Mouse (Mus musculus) hindbrain, postnatal 0 days (tissue): ENCODE data around the gene Sept9. TPM values are rescaled to one million over a fixed set of nuclear protein-coding genes. Genes with fewer than 3 reads are reported as not detected.

ENCODE experiments used
- ATAC-seq: fragments of 200-750 bp; cut with Nextera tagmentation; 2 replicates; pipeline ENCODE4 v1.8.0; 2017; ENCODE audit warnings: mild to moderate bottlenecking, moderate TSS enrichment, moderate library complexity
- DNase-seq: peaks from one replicate; pipeline ENCODE4 v3.0.0-alpha.2; 2015; ENCODE audit warnings: low spot score
- H3K27ac ChIP-seq: fragments of 300-500 bp; sonication (generic); 2 replicates; pipeline ENCODE4 v1.5.1; 2014; ENCODE audit warnings: mild to moderate bottlenecking
- H3K27me3 ChIP-seq: fragments of 300-500 bp; sonication (generic); 2 replicates; pipeline ENCODE4 v1.6.1; 2014; ENCODE audit warnings: low read length, mixed read lengths; ENCODE audit not compliant: insufficient read depth
- H3K36me3 ChIP-seq: fragments of 300-500 bp; sonication (generic); 2 replicates; pipeline ENCODE4 v1.6.1; 2014; ENCODE audit warnings: low read length, mixed read lengths; ENCODE audit not compliant: insufficient read depth
- H3K4me1 ChIP-seq: fragments of 300-500 bp; sonication (generic); 2 replicates; pipeline ENCODE4 v1.6.1; 2014; ENCODE audit warnings: antibody characterized with exemption, low read length, mixed read lengths; ENCODE audit not compliant: insufficient read depth
- H3K4me2 ChIP-seq: fragments of 300-500 bp; sonication (generic); 2 replicates; pipeline ENCODE4 v1.6.1; 2014; ENCODE audit warnings: low read depth, mild to moderate bottlenecking, low read length, moderate library complexity, mixed read lengths
- H3K4me3 ChIP-seq: fragments of 300-500 bp; sonication (generic); 2 replicates; pipeline ENCODE4 v1.5.1; 2014; ENCODE audit warnings: low read length
- H3K9ac ChIP-seq: fragments of 300-500 bp; sonication (generic); replicated peaks from 2 replicates; pipeline ENCODE4 v1.6.1; 2014; ENCODE audit warnings: mild to moderate bottlenecking, low read length, moderate library complexity, mixed read lengths
- H3K9me3 ChIP-seq: fragments of 300-500 bp; sonication (generic); 2 replicates; pipeline ENCODE4 v1.6.1; 2016; ENCODE audit warnings: low read length, mixed read lengths
- CTCF ChIP-seq: IDR thresholded peaks from 2 replicates; pipeline ENCODE4 v1.5.1; 2016; ENCODE audit warnings: antibody characterized with exemption, control low read depth, low read depth
- WGBS: fragments of 180-500 bp; shearing (Covaris S2); extraction: QIAGEN DNeasy Blood & Tissue Kit; methylation state at CpG from one replicate; pipeline ENCODE4 v1.1.7; 2014; 5-methylcytosine and 5-hydroxymethylcytosine counted together
- polyA plus RNA-seq: library from polyadenylated mRNA; unstranded; fragments of >200 nt; fragmentation: Nextera tagmentation; extraction: Ambion mirVana; gene quantifications from 2 replicates; pipeline ENCODE4 v1.2.1, GENCODE M21; 2015
- total RNA-seq: library from RNA; depleted of rRNA; stranded (reverse); fragments of >200 nt; gene quantifications from 2 replicates; pipeline ENCODE4 v1.2.3, GENCODE M21; 2014

Gene Sept9
- total and polyA plus RNA-seq, 2 experiments from 2014 or later: 88.8 to 112 TPM

DNA sequence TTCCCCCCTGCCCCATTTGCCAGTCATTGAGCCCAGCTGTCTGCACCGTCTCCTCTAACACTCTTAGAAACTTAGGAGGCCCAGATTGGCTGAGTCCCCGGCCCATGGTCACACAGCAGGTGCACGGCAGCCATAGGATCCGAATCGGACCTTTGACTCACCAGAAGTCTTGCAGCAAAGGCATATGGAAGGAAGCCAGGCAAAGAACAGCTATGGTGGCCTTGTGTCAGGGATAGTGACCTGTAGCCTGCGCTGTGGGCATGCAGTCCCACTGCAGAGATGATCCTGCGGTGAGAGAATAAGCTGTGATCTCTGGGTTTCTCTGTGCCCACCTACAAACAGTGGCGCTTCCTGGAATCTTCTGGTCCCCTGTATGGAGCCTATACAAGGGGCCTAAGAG, 115.1 kb downstream of the Sept9 start:
- no peak overlapping the region for H3K9ac ChIP-seq
- H3K4me3 ChIP-seq: no peak overlapping the region
- 83% methylated on average over 8 of the region's 8 CpGs for WGBS
- no peaks in the 10 kb centered on the region for H3K36me3 ChIP-seq
- ATAC-seq (no peak), DNase-seq (no peak)
- H3K4me2 ChIP-seq: no peak overlapping the region
- H3K27ac ChIP-seq: 0 out of 2 replicates have a peak overlapping the region, but pooled peaks have one; percentile 22
- no peaks in the 10 kb centered on the region for H3K27me3 ChIP-seq
- TF ChIP-seq CTCF: no peak
- no peaks in the 10 kb centered on the region for H3K9me3 ChIP-seq
- peaks cover 48% of the 10 kb centered on the region for H3K4me1 ChIP-seq

DNA sequence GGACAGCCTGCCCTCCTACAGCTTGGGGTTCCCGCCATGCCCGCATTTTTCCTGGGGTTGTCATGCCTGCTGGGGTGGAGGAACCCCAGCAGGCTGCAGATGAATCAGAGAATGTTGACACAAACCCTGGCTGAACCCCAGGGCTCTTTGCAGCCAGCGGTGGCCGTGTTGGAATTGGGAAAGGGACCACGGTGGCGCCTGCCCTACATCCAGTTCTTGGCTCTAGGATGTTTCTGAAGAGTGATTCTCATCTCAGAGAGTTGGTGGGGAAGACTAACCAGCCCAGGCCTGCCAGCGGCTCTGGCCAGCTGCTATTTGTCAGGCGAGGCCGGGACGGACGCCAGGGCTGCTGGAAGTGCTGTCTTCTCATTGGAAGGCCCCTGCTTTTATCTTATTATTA, 115.8 kb downstream of the Sept9 start:
- ATAC-seq (0 out of 2 replicates have a peak, but pooled peaks have one; percentile 11), DNase-seq (peak; percentile 54)
- H3K9ac ChIP-seq: no peak overlapping the region
- no peaks in the 10 kb centered on the region for H3K36me3 ChIP-seq
- TF ChIP-seq CTCF: no peak
- 0 out of 2 replicates have a peak overlapping the region, but pooled peaks have one; percentile 22 for H3K27ac ChIP-seq
- no peaks in the 10 kb centered on the region for H3K27me3 ChIP-seq
- WGBS: 56% methylated on average over 11 of the region's 11 CpGs
- H3K4me3 ChIP-seq: no peak overlapping the region
- peaks cover 48% of the 10 kb centered on the region for H3K4me1 ChIP-seq
- no peak overlapping the region for H3K4me2 ChIP-seq
- no peaks in the 10 kb centered on the region for H3K9me3 ChIP-seq

DNA sequence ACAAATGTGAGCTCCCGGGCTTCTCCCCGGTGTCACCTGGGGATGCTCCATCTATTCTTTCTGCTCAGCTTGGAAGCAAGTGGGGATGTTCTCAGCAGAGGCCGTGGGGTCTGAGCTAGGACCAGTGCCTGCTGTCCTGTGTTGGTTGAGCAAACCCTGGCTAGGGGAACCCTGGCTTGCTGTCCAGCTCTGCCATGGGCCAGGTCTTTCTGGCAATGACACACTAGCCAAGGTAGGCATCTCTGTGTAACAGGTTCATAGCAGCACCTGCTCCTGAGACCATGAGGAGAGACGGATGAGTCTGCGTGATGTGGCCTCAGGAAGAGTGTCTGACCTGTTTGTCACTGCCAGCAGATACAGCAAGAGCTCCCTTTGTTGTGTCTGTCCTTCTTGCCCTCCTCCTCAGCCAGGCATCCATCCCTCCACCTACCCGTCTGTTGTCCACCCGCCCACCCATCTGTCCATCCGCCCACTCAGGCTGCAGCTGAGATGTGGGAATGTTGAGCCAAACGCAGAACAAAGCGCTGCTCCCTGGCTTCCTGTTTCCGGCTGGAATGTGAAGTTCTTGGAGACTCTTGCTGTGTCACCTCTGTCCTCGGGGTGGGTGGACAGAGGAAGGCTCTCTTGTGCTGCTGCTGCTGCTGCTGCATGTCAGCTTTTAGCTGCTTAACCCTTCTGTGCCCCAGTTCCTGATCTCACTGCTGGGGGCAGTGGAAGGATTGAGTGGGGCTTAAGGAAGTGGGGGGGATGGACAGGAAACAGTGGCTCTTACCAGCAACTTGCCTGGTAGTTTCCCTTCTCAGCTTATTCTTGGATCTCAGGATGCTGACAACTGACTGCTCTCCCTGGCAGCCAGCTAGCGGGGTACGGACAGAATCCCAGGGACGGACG, 117.2 kb downstream of the Sept9 start:
- H3K27ac ChIP-seq: peak overlapping the region; percentile 83
- H3K4me3 ChIP-seq: no peak overlapping the region
- WGBS: 26% methylated on average over 16 of the region's 16 CpGs
- peak overlapping the region; percentile 23; the same call in 1 of the 2 replicates for H3K4me2 ChIP-seq
- no peak for TF ChIP-seq CTCF
- H3K9me3 ChIP-seq: no peaks in the 10 kb centered on the region
- H3K4me1 ChIP-seq: peaks cover 40% of the 10 kb centered on the region
- DNase-seq: peak; percentile 56
- no peaks in the 10 kb centered on the region for H3K27me3 ChIP-seq
- 0 out of 2 replicates have a peak overlapping the region, but pooled peaks have one; percentile 14 for H3K9ac ChIP-seq
- no peak for ATAC-seq
- no peaks in the 10 kb centered on the region for H3K36me3 ChIP-seq

DNA sequence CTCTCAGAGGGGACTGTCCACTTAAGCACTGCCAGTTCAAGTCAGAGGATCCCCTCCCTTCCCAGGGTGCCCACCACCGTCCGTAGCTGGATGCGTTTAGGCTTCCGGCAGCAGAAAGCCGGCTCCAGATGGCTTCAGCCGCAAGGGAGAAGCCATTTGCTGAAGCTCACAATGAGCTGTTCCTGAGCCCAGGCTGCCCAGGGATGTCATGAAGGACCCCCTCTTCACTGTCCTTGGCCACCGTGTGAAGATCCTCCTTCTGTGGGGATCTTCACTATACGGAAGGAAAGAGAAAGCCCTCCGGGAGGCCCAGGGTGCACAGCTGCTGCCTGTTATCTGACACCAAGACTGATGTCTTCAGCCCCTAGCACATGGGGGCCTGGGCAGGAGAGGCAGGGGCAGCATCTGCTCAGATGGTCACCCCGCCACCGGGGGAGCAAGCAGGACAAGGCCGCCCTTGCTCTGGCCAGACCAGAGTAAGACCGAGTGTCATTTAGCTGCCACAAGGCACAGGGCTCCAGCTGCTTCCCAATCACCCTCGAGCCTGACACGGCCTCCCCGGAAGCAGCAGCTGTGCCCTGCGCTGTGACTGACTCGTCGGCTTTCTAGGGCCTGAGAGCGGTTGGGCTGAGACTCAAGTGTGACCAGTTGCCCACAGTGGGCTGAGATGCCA, 118.1 kb downstream of the Sept9 start:
- Histone ChIP-seq H3K4me3 (no peak overlapping the region), H3K36me3 (no peaks in the 10 kb centered on the region), H3K4me1 (peaks cover 36% of the 10 kb centered on the region), H3K27me3 (no peaks in the 10 kb centered on the region), H3K27ac (peak overlapping the region; percentile 83), H3K9ac (0 out of 2 replicates have a peak overlapping the region, but pooled peaks have one; percentile 14), H3K9me3 (no peaks in the 10 kb centered on the region), H3K4me2 (peak overlapping the region; percentile 23; the same call in 1 of the 2 replicates)
- 18% methylated on average over 20 of the region's 20 CpGs for WGBS
- no peak for TF ChIP-seq CTCF
- ATAC-seq (peak; percentile 40), DNase-seq (peak; percentile 62)

DNA sequence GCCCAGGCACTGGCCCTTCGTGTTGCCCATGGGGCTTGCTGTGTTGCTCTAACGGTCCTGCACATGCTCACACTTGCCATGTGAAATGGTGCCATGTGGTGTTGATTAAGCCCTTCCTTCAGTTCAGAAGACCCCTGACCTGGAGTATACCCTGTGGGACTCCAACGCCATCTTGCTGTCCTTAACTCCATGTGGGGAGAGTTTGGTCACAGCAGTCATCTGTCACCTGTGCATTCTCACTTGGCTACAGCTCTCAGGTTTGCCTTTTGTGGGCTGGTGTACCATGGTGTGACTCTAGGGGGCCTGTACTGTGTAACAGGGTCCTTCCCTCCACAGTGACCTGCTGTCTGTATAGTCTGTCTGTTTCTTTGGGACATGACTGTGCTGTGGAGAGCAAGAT, 118.7 kb downstream of the Sept9 start:
- H3K4me2 ChIP-seq: no peak overlapping the region
- peak overlapping the region; percentile 83; the same call in 1 of the 2 replicates for H3K27ac ChIP-seq
- ATAC-seq: no peak; the same call in 1 of the 2 replicates
- TF ChIP-seq CTCF: peak; percentile 37
- peaks cover 30% of the 10 kb centered on the region for H3K4me1 ChIP-seq
- 39% methylated on average over 3 of the region's 3 CpGs for WGBS
- DNase-seq: no peak
- H3K4me3 ChIP-seq: no peak overlapping the region
- no peaks in the 10 kb centered on the region for H3K36me3 ChIP-seq
- no peaks in the 10 kb centered on the region for H3K9me3 ChIP-seq
- H3K9ac ChIP-seq: 0 out of 2 replicates have a peak overlapping the region, but pooled peaks have one; percentile 14
- no peaks in the 10 kb centered on the region for H3K27me3 ChIP-seq

DNA sequence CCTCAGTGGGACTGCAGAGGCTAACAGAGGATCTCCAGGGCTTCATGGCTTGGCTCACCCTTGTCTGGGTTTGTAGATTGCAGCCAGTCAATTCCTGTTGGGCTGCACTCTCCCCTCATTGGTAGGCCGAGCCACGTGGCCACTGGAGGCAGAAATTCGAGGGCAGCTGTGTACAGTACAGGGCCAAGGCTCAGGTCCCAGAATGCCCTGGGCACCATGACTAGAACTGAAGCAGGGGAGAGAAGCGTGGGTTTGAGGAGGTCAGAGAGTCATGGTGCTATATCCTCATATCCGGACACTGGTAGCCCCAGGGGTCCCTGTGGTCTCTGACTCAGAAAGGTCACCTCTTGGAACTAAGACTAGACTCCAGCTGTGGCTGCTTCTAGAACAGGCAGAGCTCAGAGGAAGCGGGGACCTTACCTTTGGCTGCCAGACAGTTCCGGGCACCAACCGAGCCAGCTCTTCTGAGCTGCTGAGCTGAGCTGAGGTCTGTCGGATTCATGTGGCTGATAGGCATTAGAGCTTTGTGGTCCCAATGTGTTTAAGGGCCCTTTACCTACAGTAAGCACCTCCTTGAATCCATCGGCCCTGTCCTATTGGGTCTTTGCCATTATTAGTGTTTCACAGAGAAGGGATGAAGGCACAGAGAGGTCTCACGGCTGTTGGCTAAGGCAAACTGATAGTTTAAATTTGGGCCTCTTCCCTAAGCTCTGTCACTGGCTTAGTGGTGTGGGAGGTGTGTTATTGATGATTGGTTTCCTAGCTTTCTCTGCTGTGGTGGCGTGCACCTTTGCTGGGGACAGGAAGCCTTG, 119.5 kb downstream of the Sept9 start:
- Histone ChIP-seq H3K4me3 (no peak overlapping the region), H3K36me3 (no peaks in the 10 kb centered on the region), H3K9me3 (no peaks in the 10 kb centered on the region), H3K9ac (no peak overlapping the region), H3K27ac (peak overlapping the region; percentile 83), H3K4me1 (peaks cover 22% of the 10 kb centered on the region), H3K27me3 (no peaks in the 10 kb centered on the region), H3K4me2 (no peak overlapping the region)
- DNase-seq (no peak), ATAC-seq (no peak)
- no peak for TF ChIP-seq CTCF
- 59% methylated on average over 12 of the region's 12 CpGs for WGBS
